Mouse (Mus musculus) ZHBTc4 (cell line): ENCODE measurements around the gene Smad6.

Experiments
- DNase-seq: peaks from one replicate; pipeline ENCODE4 v3.0.0-alpha.2; 2011; ENCODE audit warnings: low read depth, low spot score

Gene Smad6

DNA sequence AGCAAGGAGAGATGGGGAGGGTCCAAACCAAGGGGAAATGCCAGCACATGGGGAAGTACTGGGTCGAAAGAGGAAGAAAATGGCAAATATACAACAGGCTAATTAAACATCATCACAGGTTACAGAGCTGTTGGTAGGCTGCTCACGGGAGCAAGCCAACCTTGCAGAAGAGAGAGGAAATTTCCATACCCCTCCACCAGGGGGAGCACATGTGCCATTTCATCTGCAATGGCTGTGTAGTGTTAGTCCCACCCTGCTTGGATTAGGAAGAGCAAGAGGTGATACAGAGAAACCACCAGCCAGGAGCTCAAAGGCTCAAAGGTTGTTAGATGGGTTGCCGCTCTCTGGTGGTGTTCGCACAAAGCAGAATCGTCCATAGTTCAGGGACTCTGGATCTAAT, 105.9 kb downstream of the Smad6 start:
- DNase-seq, result peak; percentile 81

DNA sequence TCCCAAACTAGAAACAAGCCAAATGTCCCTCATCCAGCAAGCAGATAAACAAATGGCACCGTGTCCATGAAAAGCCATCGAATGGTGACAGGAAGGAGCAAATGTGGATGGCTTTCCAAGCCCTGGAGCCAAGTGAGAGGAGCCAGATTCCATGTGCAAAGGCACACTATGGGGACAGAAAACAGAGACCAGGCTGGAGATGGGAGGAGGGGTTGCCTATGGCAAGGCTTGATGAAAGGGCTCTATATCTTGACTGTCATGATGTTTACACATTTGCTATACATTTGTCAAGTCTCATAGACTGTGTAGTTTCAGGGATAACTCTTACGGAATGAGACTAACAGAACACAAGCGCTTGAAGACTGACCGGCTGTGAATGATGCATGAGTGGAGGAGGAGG, 106.9 kb downstream of the Smad6 start:
- no peak for DNase-seq

DNA sequence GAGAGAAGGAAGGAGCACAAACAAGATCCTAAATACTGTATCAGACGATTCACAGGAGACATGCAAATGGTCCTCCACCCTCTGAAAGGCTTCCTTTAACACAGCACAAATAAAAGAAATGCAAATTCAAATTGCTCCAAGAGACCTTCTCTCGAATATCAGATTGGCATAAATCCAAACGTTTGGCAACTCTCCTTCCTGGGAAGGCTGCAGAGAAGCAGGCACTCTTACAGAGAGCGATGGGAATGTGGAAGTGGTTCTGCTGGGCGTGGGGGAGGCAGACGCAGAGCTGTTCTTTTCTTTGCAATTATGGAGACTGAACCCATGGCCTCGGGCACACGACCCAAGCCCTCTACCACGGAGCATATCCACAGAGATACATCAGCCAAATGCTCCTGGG, 109.8 kb downstream of the Smad6 start:
- no peak for DNase-seq

DNA sequence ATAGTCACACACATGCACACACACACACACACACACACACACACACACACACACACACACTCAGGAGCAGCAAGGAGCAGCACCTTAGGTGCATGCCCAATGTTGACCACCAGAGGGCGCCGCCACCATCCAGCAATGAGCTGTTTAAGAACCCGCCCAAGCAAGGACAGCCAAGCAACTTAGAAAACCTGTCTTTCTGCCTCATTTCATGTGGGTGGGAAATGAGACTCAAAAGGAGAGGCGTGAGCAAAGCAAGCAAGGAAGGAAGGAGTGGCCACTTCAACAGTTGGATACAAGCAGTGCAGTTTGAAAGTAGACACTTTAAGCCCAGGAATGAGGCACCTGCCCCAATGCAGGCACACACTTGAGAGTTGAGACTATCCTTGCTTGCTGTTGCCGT, 112.2 kb downstream of the Smad6 start:
- DNase-seq, result peak; percentile 90

DNA sequence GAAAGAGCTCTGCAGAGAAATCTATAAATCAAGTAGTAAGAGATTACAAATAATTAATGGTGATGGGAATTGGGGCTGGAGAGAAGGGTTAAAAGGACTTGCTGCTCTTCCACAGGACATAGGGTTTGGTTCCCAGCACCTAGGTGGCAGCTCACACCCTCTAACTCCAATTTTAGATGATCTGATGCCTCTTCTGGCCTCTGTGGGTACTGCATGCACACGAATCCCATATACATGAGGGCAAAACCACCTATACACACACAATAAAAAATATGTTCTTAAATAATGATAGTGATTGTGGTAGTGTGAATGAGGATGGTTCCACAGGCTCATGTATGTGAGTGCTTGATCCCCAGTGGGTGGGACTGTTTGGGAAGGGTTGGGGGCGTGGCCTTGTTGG, 117.3 kb downstream of the Smad6 start:
- peak; percentile 51 for DNase-seq
